Mouse (Mus musculus): ENCODE results near the gene Col17a1.

- TF ChIP-seq CTCF (IDR thresholded peaks at IDR 0.05; ENCODE audit: extremely low read depth, insufficient read depth, low read length) (no peak), POLR2A (IDR thresholded peaks at IDR 0.05; ENCODE audit: extremely low read depth, insufficient read depth, low read length) (no peak)
These were observed 6.4 kb upstream of the Col17a1 start for GRCm38 (mm10) chr19:47698266-47698665.
